Mouse (Mus musculus): ENCODE measurements at regions not wholly inside any gene's neighbourhood (a gene's known extent, or its start where the extent isn't known, plus 50 kb on each side); places are given as distances from the start of the nearest gene placed in this dataset.

GRCm38 (mm10) chr11:48525517-48525916 is 274.6 kb upstream of the Rack1 start:
- no peak for DNase-seq (ENCODE audit: low spot score)
- no peaks in the 10 kb centered on the region for H3K36me3 ChIP-seq (ENCODE audit: insufficient read depth, low read length)

GRCm38 (mm10) chr11:48506886-48507285 is 293.2 kb upstream of the Rack1 start:
- no peak overlapping the region for H3K9ac ChIP-seq (replicated peaks; ENCODE audit: low read depth)
- TF ChIP-seq EP300 (IDR thresholded peaks at IDR 0.05) (no peak), CTCF (IDR thresholded peaks at IDR 0.05) (no peak)
- H3K27ac ChIP-seq (ENCODE audit: low read length): no peak overlapping the region
- 75% methylated on average over 3 of the region's 3 CpGs for WGBS
- no peaks in the 10 kb centered on the region for H3K4me1 ChIP-seq (ENCODE audit: insufficient read depth, low read depth, low read length)
- no peak overlapping the region for H3K4me3 ChIP-seq (ENCODE audit: low read depth, low read length)
- H3K36me3 ChIP-seq (ENCODE audit: insufficient read depth, low read length): no peaks in the 10 kb centered on the region
- ATAC-seq (no peak), DNase-seq (ENCODE audit: low spot score) (no peak)
- H3K4me2 ChIP-seq (replicated peaks; ENCODE audit: low read depth, low read length): no peak overlapping the region
- no peaks in the 10 kb centered on the region for H3K27me3 ChIP-seq (replicated peaks; ENCODE audit: insufficient read depth, low read length)
- no peaks in the 10 kb centered on the region for H3K9me3 ChIP-seq (ENCODE audit: low read length)

More at GRCm38 (mm10) chr11:48525517-48525916, 274.6 kb upstream of the Rack1 start:
- H3K4me3 ChIP-seq (ENCODE audit: low read depth, low read length): no peak overlapping the region
- no peak overlapping the region for H3K4me2 ChIP-seq (replicated peaks; ENCODE audit: low read depth, low read length)
- H3K4me1 ChIP-seq (ENCODE audit: insufficient read depth, low read depth, low read length): no peaks in the 10 kb centered on the region
- no peak overlapping the region for H3K27ac ChIP-seq (ENCODE audit: low read length)
- no peaks in the 10 kb centered on the region for H3K27me3 ChIP-seq (replicated peaks; ENCODE audit: insufficient read depth, low read length)
- no peaks in the 10 kb centered on the region for H3K9me3 ChIP-seq (ENCODE audit: low read length)
- WGBS: 53% methylated on average over 5 of the region's 5 CpGs
- H3K9ac ChIP-seq (replicated peaks; ENCODE audit: low read depth): no peak overlapping the region
- no peak for ATAC-seq
- TF ChIP-seq EP300 (IDR thresholded peaks at IDR 0.05) (no peak), CTCF (IDR thresholded peaks at IDR 0.05) (no peak)

DNA sequence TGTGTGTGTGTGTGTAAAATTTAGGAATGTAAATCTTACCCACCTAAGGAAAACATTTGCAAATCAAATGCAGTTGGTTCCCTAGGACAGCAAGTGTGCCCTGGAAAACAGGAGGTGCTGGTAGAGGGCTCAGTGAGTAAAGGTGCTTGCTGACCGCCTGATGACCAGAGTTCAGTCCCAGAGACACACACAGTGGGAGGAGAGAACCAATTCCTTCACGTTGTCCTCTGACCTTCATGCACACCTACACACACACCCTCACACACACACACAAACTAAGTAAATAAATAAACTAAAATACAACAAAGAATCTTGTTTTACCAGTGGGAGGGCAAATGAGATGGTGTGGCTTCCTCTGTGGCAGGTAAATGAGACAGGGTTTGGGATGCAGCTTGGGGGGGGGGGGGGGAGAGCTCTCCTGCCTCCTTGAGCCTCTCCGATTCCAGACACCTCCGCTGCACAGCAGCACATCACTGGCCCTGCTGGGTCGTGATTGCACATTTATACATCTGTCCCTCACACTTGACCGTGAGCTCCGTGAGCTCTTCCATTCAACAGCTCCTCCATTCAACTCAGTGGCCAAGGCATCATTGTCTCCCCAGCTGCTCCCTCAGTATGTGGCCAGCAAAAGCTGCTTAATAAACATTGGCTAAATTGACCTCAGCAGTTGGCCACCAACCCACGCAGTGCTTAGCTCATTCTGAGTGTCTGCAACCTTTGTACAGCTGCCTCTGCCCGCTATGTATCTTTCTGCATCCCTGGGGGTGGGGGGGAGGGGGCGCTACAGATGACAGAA is 297.9 kb upstream of the Rack1 start:
- TF ChIP-seq EP300 (IDR thresholded peaks at IDR 0.05): no peak
- no peak for TF ChIP-seq CTCF (IDR thresholded peaks at IDR 0.05)
- Histone ChIP-seq H3K9me3 (ENCODE audit: low read length) (no peaks in the 10 kb centered on the region), H3K27me3 (replicated peaks; ENCODE audit: insufficient read depth, low read length) (no peaks in the 10 kb centered on the region), H3K36me3 (ENCODE audit: insufficient read depth, low read length) (no peaks in the 10 kb centered on the region), H3K4me1 (ENCODE audit: insufficient read depth, low read depth, low read length) (no peaks in the 10 kb centered on the region), H3K9ac (replicated peaks; ENCODE audit: low read depth) (no peak overlapping the region), H3K27ac (ENCODE audit: low read length) (no peak overlapping the region), H3K4me2 (replicated peaks; ENCODE audit: low read depth, low read length) (no peak overlapping the region), H3K4me3 (ENCODE audit: low read depth, low read length) (no peak overlapping the region)
- ATAC-seq (no peak), DNase-seq (ENCODE audit: low spot score) (no peak)
- 44% methylated on average over 10 of the region's 10 CpGs for WGBS

GRCm38 (mm10) chr11:48499057-48499456 is 301.1 kb upstream of the Rack1 start:
- DNase-seq (ENCODE audit: low spot score) (no peak), ATAC-seq (no peak)
- Histone ChIP-seq H3K4me2 (replicated peaks; ENCODE audit: low read depth, low read length) (no peak overlapping the region), H3K36me3 (ENCODE audit: insufficient read depth, low read length) (no peaks in the 10 kb centered on the region), H3K4me3 (ENCODE audit: low read depth, low read length) (no peak overlapping the region), H3K9me3 (ENCODE audit: low read length) (no peaks in the 10 kb centered on the region), H3K27ac (ENCODE audit: low read length) (no peak overlapping the region), H3K4me1 (ENCODE audit: insufficient read depth, low read depth, low read length) (no peaks in the 10 kb centered on the region), H3K9ac (replicated peaks; ENCODE audit: low read depth) (no peak overlapping the region), H3K27me3 (replicated peaks; ENCODE audit: insufficient read depth, low read length) (no peaks in the 10 kb centered on the region)
- TF ChIP-seq CTCF (IDR thresholded peaks at IDR 0.05): no peak
- no peak for TF ChIP-seq EP300 (IDR thresholded peaks at IDR 0.05)
- WGBS: 76% methylated on average over 1 of the region's 1 CpGs

DNA sequence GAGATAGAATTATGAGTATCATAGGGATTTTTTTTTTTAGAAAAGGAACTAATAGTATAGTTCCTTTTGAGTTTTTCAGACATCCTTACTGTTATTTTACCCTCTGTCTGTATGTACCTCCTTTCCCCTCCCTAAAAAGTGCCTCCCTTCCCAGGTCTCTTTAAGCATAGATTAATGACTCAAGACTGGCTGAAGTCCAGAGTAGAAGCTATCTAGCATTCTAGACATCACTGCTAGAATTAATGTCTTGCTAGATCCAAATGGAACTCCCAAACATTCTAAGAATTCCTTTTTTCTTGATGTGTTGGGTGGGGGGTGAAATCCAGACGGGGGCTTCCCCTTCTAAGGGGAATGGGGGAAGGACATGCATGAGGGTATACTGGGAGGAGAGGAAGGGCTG is 311.8 kb upstream of the Rack1 start:
- Histone ChIP-seq H3K9me3 (ENCODE audit: low read length) (no peaks in the 10 kb centered on the region), H3K27me3 (replicated peaks; ENCODE audit: insufficient read depth, low read length) (no peaks in the 10 kb centered on the region), H3K4me3 (ENCODE audit: low read depth, low read length) (no peak overlapping the region), H3K27ac (ENCODE audit: low read length) (no peak overlapping the region), H3K4me2 (replicated peaks; ENCODE audit: low read depth, low read length) (no peak overlapping the region), H3K4me1 (ENCODE audit: insufficient read depth, low read depth, low read length) (no peaks in the 10 kb centered on the region), H3K36me3 (ENCODE audit: insufficient read depth, low read length) (no peaks in the 10 kb centered on the region), H3K9ac (replicated peaks; ENCODE audit: low read depth) (no peak overlapping the region)
- ATAC-seq: no peak
- TF ChIP-seq EP300 (IDR thresholded peaks at IDR 0.05) (no peak), CTCF (IDR thresholded peaks at IDR 0.05) (no peak)
- WGBS: 46% methylated on average over 1 of the region's 1 CpGs
- DNase-seq (ENCODE audit: low spot score): no peak

- Histone ChIP-seq H3K4me3 (ENCODE audit: low read depth, low read length) (no peak overlapping the region), H3K9ac (replicated peaks; ENCODE audit: low read depth) (no peak overlapping the region), H3K27ac (ENCODE audit: low read length) (no peak overlapping the region), H3K4me2 (replicated peaks; ENCODE audit: low read depth, low read length) (no peak overlapping the region), H3K36me3 (ENCODE audit: insufficient read depth, low read length) (no peaks in the 10 kb centered on the region), H3K9me3 (ENCODE audit: low read length) (no peaks in the 10 kb centered on the region), H3K4me1 (ENCODE audit: insufficient read depth, low read depth, low read length) (no peaks in the 10 kb centered on the region), H3K27me3 (replicated peaks; ENCODE audit: insufficient read depth, low read length) (no peaks in the 10 kb centered on the region)
- ATAC-seq: no peak
- 52% methylated on average over 4 of the region's 4 CpGs for WGBS
- DNase-seq (ENCODE audit: low spot score): no peak
- no peak for TF ChIP-seq EP300 (IDR thresholded peaks at IDR 0.05)
- TF ChIP-seq CTCF (IDR thresholded peaks at IDR 0.05): no peak
These were observed 336.1 kb upstream of the Rack1 start for GRCm38 (mm10) chr11:48464036-48464435.

Measured in lung, postnatal 0 days (tissue).